Comparison of ENCODE assay signal across 23 mouse cellular contexts in genomic region chr9:121904946-121905345, GRCm38 (mm10). TPM values are rescaled to one million over a fixed set of nuclear protein-coding genes. Genes with fewer than 3 reads are reported as not detected.
A peak's percentile ranks its signal among the peaks of the same experiment; 100 is the strongest.
DNase-seq lines count a peak whose midpoint lies in the region; ATAC-seq and TF ChIP-seq lines count a peak whose summit lies in the region.
"Had no signal": no experiment of that assay in that cellular context is flagged by ENCODE, and none has a peak within 500 bp of the region (broad histone marks: within the 10 kb centered on the region; RNA-seq: fewer than 3 reads in every experiment).

No protein-coding gene starts in this region.

- H3K4me2 ChIP-seq in liver, postnatal 0 days (ENCODE audit: low read depth, low read length): no peak overlapping the region
- no peak overlapping the region for H3K4me2 ChIP-seq in liver, embryonic 12.5 days
- peak overlapping the region; percentile 49; the same call in 1 of the 2 replicates for H3K4me2 ChIP-seq in CH12.LX (ENCODE audit: insufficient read depth, low read depth, poor library complexity, severe bottlenecking)
- H3K4me2 ChIP-seq: forebrain, embryonic 13.5 days; hindbrain, embryonic 14.5 days had no signal

- no peak for TF ChIP-seq CTCF in gastrocnemius, adult 2 months (IDR thresholded peaks at IDR 0.05)
- no peak for TF ChIP-seq CTCF in liver, postnatal 0 days (IDR thresholded peaks at IDR 0.05; ENCODE audit: low read depth)
- no peak for TF ChIP-seq CTCF in CH12.LX (conservative IDR thresholded peaks at IDR 0.05 in 1 of 2, IDR thresholded peaks at IDR 0.05 in 1 of 2; ENCODE audit: low read depth in 2 of 2, low read length in 2 of 2)

- H3K27me3 ChIP-seq in liver, postnatal 0 days (ENCODE audit: insufficient read depth, low read length): no peaks in the 10 kb centered on the region
- no peaks in the 10 kb centered on the region for H3K27me3 ChIP-seq in liver, embryonic 12.5 days (replicated peaks)
- no peaks in the 10 kb centered on the region for H3K27me3 ChIP-seq in CH12.LX (replicated peaks)
- H3K27me3 ChIP-seq: forebrain, embryonic 13.5 days had no signal

- H3K4me3 ChIP-seq in gastrocnemius, adult 2 months: no peak overlapping the region
- no peak overlapping the region for H3K4me3 ChIP-seq in liver, postnatal 0 days (ENCODE audit: low read depth, low read length)
- no peak overlapping the region for H3K4me3 ChIP-seq in liver, embryonic 12.5 days
- no peak overlapping the region for H3K4me3 ChIP-seq in CH12.LX (replicated peaks in 1 of 3; ENCODE audit: low read depth in 2 of 3, low read length in 2 of 3, poor library complexity in 1 of 3)
- H3K4me3 ChIP-seq: embryonic facial prominence, embryonic 10.5 days; forebrain, embryonic 13.5 days; heart, embryonic 10.5 days had no signal

- no peak for DNase-seq in gastrocnemius, adult 2 months
- no peak for DNase-seq in gastrocnemius, adult 18-20 months (ENCODE audit: low spot score)
- DNase-seq in liver, postnatal 0 days: no peak
- DNase-seq in CH12.LX (ENCODE audit: extremely low read depth): no peak
- no peak for DNase-seq in cerebellum, postnatal 36 days
- no peak for DNase-seq in layer of hippocampus, adult 11-12 months (ENCODE audit: low spot score)
- DNase-seq: cerebellum, adult 11-12 months; cerebellum, adult 9-10 months; cerebellum, postnatal 25 days; forebrain, postnatal 0 days; heart, adult 18-20 months; heart, postnatal 10 days had no signal

- intact Hi-C loops in gastrocnemius, adult 2 months (cut with DNase I): no loop called here

- peaks cover 21% of the 10 kb centered on the region for H3K4me1 ChIP-seq in liver, postnatal 0 days (ENCODE audit: insufficient read depth)
- H3K4me1 ChIP-seq in liver, embryonic 12.5 days: no peaks in the 10 kb centered on the region
- peaks cover 70 to 98% of the 10 kb centered on the region in 2 experiments for H3K4me1 ChIP-seq in CH12.LX (ENCODE audit: control insufficient read depth in 1 of 2, insufficient read depth in 2 of 2)
- H3K4me1 ChIP-seq: embryonic facial prominence, embryonic 10.5 days; forebrain, embryonic 13.5 days had no signal

- in situ Hi-C loops in CH12.LX (cut with MboI; ENCODE audit: low pct_ligation_motif_present, low pct_unique_long_range_greater_than_20kb, low sequenced_read_pairs): loop anchor here (5.0 kb wide), 1 partner anchor 32 kb away; no protein-coding TSS in a partner anchor

- peak overlapping the region; percentile 51; the same call in 1 of the 2 replicates for H3K27ac ChIP-seq in gastrocnemius, adult 2 months
- peak overlapping the region; percentile 84 for H3K27ac ChIP-seq in liver, postnatal 0 days (ENCODE audit: low read depth)
- no peak overlapping the region for H3K27ac ChIP-seq in liver, embryonic 12.5 days
- H3K27ac ChIP-seq in CH12.LX (ENCODE audit: insufficient read depth, low read depth): peak overlapping the region; percentile 77
- H3K27ac ChIP-seq: embryonic facial prominence, embryonic 10.5 days; forebrain, embryonic 13.5 days; heart, embryonic 10.5 days; hindbrain, embryonic 14.5 days had no signal

- no peak for TF ChIP-seq EP300 in liver, postnatal 0 days (IDR thresholded peaks at IDR 0.05; ENCODE audit: low read depth)
- TF ChIP-seq EP300 in CH12.LX (IDR thresholded peaks at IDR 0.05; ENCODE audit: low read length): no peak

- no peak overlapping the region for H3K9ac ChIP-seq in liver, postnatal 0 days (replicated peaks)
- H3K9ac ChIP-seq in liver, embryonic 12.5 days: no peak overlapping the region
- H3K9ac ChIP-seq in CH12.LX (ENCODE audit: insufficient read depth, low read depth): 0 out of 2 replicates have a peak overlapping the region, but pooled peaks have one; percentile 29
- H3K9ac ChIP-seq: forebrain, embryonic 13.5 days; forebrain, postnatal 0 days; hindbrain, embryonic 14.5 days had no signal

- no peak for ATAC-seq in liver, postnatal 0 days
- ATAC-seq in liver, embryonic 12.5 days: no peak
- peak; percentile 27; the same call in 1 of the 2 replicates for ATAC-seq in megakaryocyte progenitor cell, adult 5-6 weeks (replicated peaks; ENCODE audit: poor library complexity)
- ATAC-seq: forebrain, embryonic 13.5 days; forebrain, postnatal 0 days had no signal

- 72% methylated on average over 7 of the region's 7 CpGs for WGBS in liver, postnatal 0 days (ENCODE audit: insufficient replicate concordance)
- 80% methylated on average over 7 of the region's 7 CpGs for WGBS in liver, embryonic 12.5 days (ENCODE audit: insufficient replicate concordance)

- TF ChIP-seq RAD21 in CH12.LX (IDR thresholded peaks at IDR 0.05; ENCODE audit: low read depth, low read length): no peak

- TF ChIP-seq POLR2A in CH12.LX (IDR thresholded peaks at IDR 0.05; ENCODE audit: low read depth, low read length): no peak

- dilution Hi-C loops in CH12.LX (cut with MboI; ENCODE audit: extremely low pct_ligation_motif_present, extremely low pct_unique_long_range_greater_than_20kb, low sequenced_read_pairs): no loop called here

- no peaks in the 10 kb centered on the region for H3K36me3 ChIP-seq in liver, postnatal 0 days (replicated peaks; ENCODE audit: insufficient read depth, low read length)
- H3K36me3 ChIP-seq in liver, embryonic 12.5 days: no peaks in the 10 kb centered on the region
- peaks cover 0 to 31% of the 10 kb centered on the region in 2 experiments for H3K36me3 ChIP-seq in CH12.LX (replicated peaks in 1 of 2; ENCODE audit: control insufficient read depth in 1 of 2, insufficient read depth in 1 of 2, low read length in 1 of 2)
- H3K36me3 ChIP-seq: embryonic facial prominence, embryonic 10.5 days; heart, embryonic 10.5 days had no signal

- no peaks in the 10 kb centered on the region for H3K9me3 ChIP-seq in liver, postnatal 0 days (ENCODE audit: low read length)
- no peaks in the 10 kb centered on the region for H3K9me3 ChIP-seq in liver, embryonic 12.5 days (replicated peaks)
- H3K9me3 ChIP-seq in CH12.LX (replicated peaks; ENCODE audit: low read length): no peaks in the 10 kb centered on the region
- H3K9me3 ChIP-seq: embryonic facial prominence, embryonic 10.5 days; forebrain, embryonic 13.5 days; heart, embryonic 10.5 days had no signal

- no peaks in the 10 kb centered on the region for H3K79me2 ChIP-seq in CH12.LX (replicated peaks; ENCODE audit: control insufficient read depth, extremely low read depth, insufficient read depth, poor library complexity, severe bottlenecking)

TF ChIP-seq in CH12.LX, 34 proteins besides CTCF, POLR2A, EP300 and RAD21 (continues in another document):
- no peak for TF ChIP-seq SIN3A (IDR thresholded peaks at IDR 0.05; ENCODE audit: low read length)
- TF ChIP-seq USF2 (conservative IDR thresholded peaks at IDR 0.05; ENCODE audit: low read depth, low read length): no peak
- no peak for TF ChIP-seq CHD2 (IDR thresholded peaks at IDR 0.05; ENCODE audit: low read length)
- 0 out of 2 replicates have a peak, but pooled peaks have one; percentile 36 for TF ChIP-seq NRF1 (IDR thresholded peaks at IDR 0.05; ENCODE audit: low read depth, low read length)
- 0 out of 2 replicates have a peak, but pooled peaks have one; percentile 13 for TF ChIP-seq ELF1 (IDR thresholded peaks at IDR 0.05; ENCODE audit: low read depth, low read length)
- TF ChIP-seq MEF2A (IDR thresholded peaks at IDR 0.05; ENCODE audit: borderline replicate concordance, low read depth, low read length): peak; percentile 53; the same call in 1 of the 2 replicates
- peak; percentile 60 for TF ChIP-seq BHLHE40 (IDR thresholded peaks at IDR 0.05; ENCODE audit: low read depth, low read length)
- TF ChIP-seq HCFC1 (IDR thresholded peaks at IDR 0.05; ENCODE audit: low read depth, low read length): no peak

RNA-seq across cellular contexts. Expression of gene Ackr2, which starts 6.8 kb away (rescaled TPM):
- total RNA-seq in gastrocnemius, adult 2 months (2021): 1 to 10 TPM; 1.2 to 3.6 TPM
- 1 to 10 TPM in 1 of 2 experiments, under 1 TPM in 1; 0.64 to 1.8 TPM for total RNA-seq in gastrocnemius, adult 18-20 months (2021)
- 1.0 and 1.1 TPM in 2 replicates for polyA plus RNA-seq in liver, postnatal 0 days (2015; fragmentation: Nextera tagmentation; extraction: Ambion mirVana)
- 0.16 and 0.19 TPM in 2 replicates for polyA plus RNA-seq in liver, embryonic 12.5 days (2016; fragmentation: Nextera tagmentation; extraction: Ambion mirVana)
- 2.9 and 4.5 TPM in 2 replicates for total RNA-seq in CH12.LX (2012; rRNA removed)
- 9.8 TPM in 2 replicates for total RNA-seq in CH12.LX (2014; rRNA removed)
- polyA plus RNA-seq in CH12.LX (2012; ENCODE audit: insufficient read length, low read depth): 13.0 and 13.9 TPM in 2 replicates
- not detected in 2 replicates for total RNA-seq in megakaryocyte progenitor cell, adult 5-6 weeks (2015)
- not detected in 2 replicates for total RNA-seq in megakaryocyte progenitor cell, adult 5-6 weeks (2017)
- total RNA-seq: hematopoietic stem cell, adult 5-6 weeks had no signal

RNA-seq across cellular contexts. Expression of gene Cyp8b1, which starts 11.2 kb away (rescaled TPM):
- total RNA-seq in gastrocnemius, adult 2 months (2021): not detected
- not detected for total RNA-seq in gastrocnemius, adult 18-20 months (2021)
- polyA plus RNA-seq in liver, postnatal 0 days (2015; fragmentation: Nextera tagmentation; extraction: Ambion mirVana): 130 and 144 TPM in 2 replicates
- 0.22 and 0.27 TPM in 2 replicates for polyA plus RNA-seq in liver, embryonic 12.5 days (2016; fragmentation: Nextera tagmentation; extraction: Ambion mirVana)
- total RNA-seq in CH12.LX (2012; rRNA removed): not detected in 2 replicates
- not detected in 2 replicates for total RNA-seq in CH12.LX (2014; rRNA removed)
- 0.27 TPM in 1 of 2 replicates, not detected in the other for polyA plus RNA-seq in CH12.LX (2012; ENCODE audit: insufficient read length, low read depth)
- not detected in 2 replicates for total RNA-seq in megakaryocyte progenitor cell, adult 5-6 weeks (2015)
- not detected in 2 replicates for total RNA-seq in megakaryocyte progenitor cell, adult 5-6 weeks (2017)
- total RNA-seq: ES-E14; forebrain, postnatal 0 days; gastrocnemius, adult 8-10 months; gastrocnemius, postnatal 36 days; heart, adult 18-20 months; heart, postnatal 10 days; hematopoietic stem cell, adult 5-6 weeks had no signal
- polyA plus RNA-seq: embryonic facial prominence, embryonic 10.5 days; forebrain, embryonic 13.5 days; forebrain, postnatal 0 days; heart, embryonic 10.5 days; heart, embryonic 14.5 days; hindbrain, embryonic 14.5 days had no signal

RNA-seq across cellular contexts. Expression of gene Fam198a, which starts 45.8 kb away (rescaled TPM):
- 1 to 10 TPM in 1 of 2 experiments, under 1 TPM in 1; 0.97 to 1.6 TPM for total RNA-seq in gastrocnemius, adult 2 months (2021)
- total RNA-seq in gastrocnemius, adult 18-20 months (2021): under 1 TPM; 0.62 to 0.71 TPM
- polyA plus RNA-seq in liver, postnatal 0 days (2015; fragmentation: Nextera tagmentation; extraction: Ambion mirVana): 0.31 and 0.32 TPM in 2 replicates
- polyA plus RNA-seq in liver, embryonic 12.5 days (2016; fragmentation: Nextera tagmentation; extraction: Ambion mirVana): 0.20 and 0.44 TPM in 2 replicates
- total RNA-seq in CH12.LX (2012; rRNA removed): 0.76 and 0.93 TPM in 2 replicates
- 0.40 and 0.63 TPM in 2 replicates for total RNA-seq in CH12.LX (2014; rRNA removed)
- 0.59 and 0.70 TPM in 2 replicates for polyA plus RNA-seq in CH12.LX (2012; ENCODE audit: insufficient read length, low read depth)
- 0.25 TPM in 1 of 2 replicates, not detected in the other for total RNA-seq in megakaryocyte progenitor cell, adult 5-6 weeks (2015)
- 0.17 and 0.30 TPM in 2 replicates for total RNA-seq in megakaryocyte progenitor cell, adult 5-6 weeks (2017)
- total RNA-seq: hematopoietic stem cell, adult 5-6 weeks had no signal

RNA-seq across cellular contexts. Expression of gene Higd1a, which starts 46.8 kb away (rescaled TPM):
- total RNA-seq in gastrocnemius, adult 2 months (2021): 100 to 1,000 TPM in 1 of 2 experiments, 10 to 100 TPM in 1; 89.1 to 111 TPM
- total RNA-seq in gastrocnemius, adult 18-20 months (2021): 10 to 100 TPM; 82.9 to 95.7 TPM
- 126 and 134 TPM in 2 replicates for polyA plus RNA-seq in liver, postnatal 0 days (2015; fragmentation: Nextera tagmentation; extraction: Ambion mirVana)
- polyA plus RNA-seq in liver, embryonic 12.5 days (2016; fragmentation: Nextera tagmentation; extraction: Ambion mirVana): 135 and 145 TPM in 2 replicates
- total RNA-seq in CH12.LX (2012; rRNA removed) (118 and 132 TPM in 2 replicates), CH12.LX (2014; rRNA removed) (90.6 and 93.2 TPM in 2 replicates)
- polyA plus RNA-seq in CH12.LX (2012; ENCODE audit: insufficient read length, low read depth): 75.4 and 79.3 TPM in 2 replicates
- 89.9 and 101 TPM in 2 replicates for total RNA-seq in megakaryocyte progenitor cell, adult 5-6 weeks (2015)
- 14.1 and 21.7 TPM in 2 replicates for total RNA-seq in megakaryocyte progenitor cell, adult 5-6 weeks (2017)
